In the genomic region with DNA sequence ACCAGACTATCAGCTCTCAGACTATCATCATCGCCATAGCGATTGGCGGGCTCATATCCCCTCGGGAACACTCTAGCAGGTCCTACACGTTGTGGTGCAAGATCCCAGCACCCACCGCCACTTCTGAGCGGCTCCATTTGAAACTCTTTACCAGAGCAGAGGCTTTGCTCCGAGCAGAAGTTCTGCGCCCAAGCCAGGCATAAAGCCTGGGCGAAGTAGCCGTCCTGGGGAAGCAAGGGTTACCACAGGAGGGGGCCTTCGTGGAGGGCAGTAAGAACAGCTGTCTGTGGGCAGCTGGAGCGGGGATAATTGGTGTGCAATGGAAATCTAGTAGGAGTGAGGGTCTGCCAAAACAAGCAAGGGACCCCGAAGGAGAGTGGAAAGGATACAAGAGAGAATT, we compare ENCODE assay signal across 18 mouse cellular contexts. TPM values are rescaled to one million over a fixed set of nuclear protein-coding genes. Genes with fewer than 3 reads are reported as not detected.
DNase-seq lines count a peak whose midpoint lies in the region; ATAC-seq and TF ChIP-seq lines count a peak whose summit lies in the region.
"Had no signal": no experiment of that assay in that cellular context is flagged by ENCODE, and none has a peak within 500 bp of the region (broad histone marks: within the 10 kb centered on the region; RNA-seq: fewer than 3 reads in every experiment).

No protein-coding gene starts in this region.

- no peak overlapping the region for H3K9ac ChIP-seq in hindbrain, postnatal 0 days (replicated peaks; ENCODE audit: low read length)
- no peak overlapping the region for H3K9ac ChIP-seq in hindbrain, embryonic 16.5 days (ENCODE audit: low read depth, low read length)
- peak overlapping the region; percentile 33; the same call in 1 of the 2 replicates for H3K9ac ChIP-seq in ES-E14 (ENCODE audit: insufficient read depth, low read depth, low read length, poor library complexity, severe bottlenecking)
- no peak overlapping the region for H3K9ac ChIP-seq in limb, embryonic 14.5 days (ENCODE audit: low read depth, low read length, severe bottlenecking)
- H3K9ac ChIP-seq in intestine, embryonic 15.5 days, result no peak overlapping the region
- H3K9ac ChIP-seq: hindbrain, embryonic 13.5 days; kidney, embryonic 15.5 days had no signal

- no peaks in the 10 kb centered on the region for H3K36me3 ChIP-seq in hindbrain, postnatal 0 days (ENCODE audit: insufficient read depth, low read length)
- no peaks in the 10 kb centered on the region for H3K36me3 ChIP-seq in hindbrain, embryonic 16.5 days (ENCODE audit: control insufficient read depth, insufficient read depth, low read length)
- peaks cover 6% of the 10 kb centered on the region; the same call in 1 of the 2 replicates for H3K36me3 ChIP-seq in E14TG2a.4 (ENCODE audit: insufficient read depth, low read length)
- no peaks in the 10 kb centered on the region for H3K36me3 ChIP-seq in ES-E14 (ENCODE audit: control insufficient read depth, insufficient read depth, low read length, poor library complexity, severe bottlenecking)
- no peaks in the 10 kb centered on the region for H3K36me3 ChIP-seq in limb, embryonic 14.5 days (ENCODE audit: control insufficient read depth, insufficient read depth, low read length)
- H3K36me3 ChIP-seq in intestine, embryonic 15.5 days, result no peaks in the 10 kb centered on the region
- H3K36me3 ChIP-seq: heart, embryonic 13.5 days; hindbrain, embryonic 13.5 days; kidney, embryonic 15.5 days had no signal

- peaks cover 3% of the 10 kb centered on the region; the same call in 1 of the 2 replicates for H3K4me1 ChIP-seq in hindbrain, postnatal 0 days (ENCODE audit: insufficient read depth, low read length)
- H3K4me1 ChIP-seq in hindbrain, embryonic 16.5 days (ENCODE audit: control insufficient read depth, insufficient read depth, low read depth, low read length), result peaks cover 2% of the 10 kb centered on the region
- H3K4me1 ChIP-seq in E14TG2a.4 (replicated peaks; ENCODE audit: low read depth, low read length) (peaks cover 40% of the 10 kb centered on the region), ES-E14 (ENCODE audit: control insufficient read depth in 2 of 2, insufficient read depth in 2 of 2, low read length in 2 of 2, poor library complexity in 1 of 2) (peaks cover 0 to 6% of the 10 kb centered on the region in 2 experiments; a peak in 3 of 4 replicates)
- peaks cover 13% of the 10 kb centered on the region for H3K4me1 ChIP-seq in limb, embryonic 14.5 days (ENCODE audit: control insufficient read depth, insufficient read depth, low read length)
- H3K4me1 ChIP-seq in intestine, embryonic 15.5 days (replicated peaks), result no peaks in the 10 kb centered on the region; the same call in 1 of the 2 replicates

- in situ Hi-C loops in ES-E14 (cut with MboI; ENCODE audit: low sequenced_read_pairs in 2 of 2, unreplicated experiment in 2 of 2), result loop anchor here in 1 of 2 experiments (10.0 kb wide), 1 partner anchor 443 kb away; no protein-coding TSS in a partner anchor

- ATAC-seq in hindbrain, postnatal 0 days, result no peak
- ATAC-seq in hindbrain, embryonic 16.5 days, result no peak
- ATAC-seq in limb, embryonic 14.5 days (ENCODE audit: low FRiP score, low read depth), result peak; percentile 54; the same call in 1 of the 2 replicates
- no peak for ATAC-seq in intestine, embryonic 15.5 days

- no peaks in the 10 kb centered on the region for H3K9me3 ChIP-seq in hindbrain, postnatal 0 days (ENCODE audit: low read length)
- no peaks in the 10 kb centered on the region for H3K9me3 ChIP-seq in hindbrain, embryonic 16.5 days (ENCODE audit: control insufficient read depth, low read length)
- H3K9me3 ChIP-seq in E14TG2a.4 (ENCODE audit: low read length), result peaks cover 5% of the 10 kb centered on the region; the same call in 1 of the 2 replicates
- H3K9me3 ChIP-seq in ES-E14 (ENCODE audit: control insufficient read depth, insufficient read depth, low read depth, low read length), result no peaks in the 10 kb centered on the region
- no peaks in the 10 kb centered on the region for H3K9me3 ChIP-seq in limb, embryonic 14.5 days (ENCODE audit: control insufficient read depth, low read length)
- H3K9me3 ChIP-seq in intestine, embryonic 15.5 days, result no peaks in the 10 kb centered on the region
- H3K9me3 ChIP-seq: heart, embryonic 13.5 days; hindbrain, embryonic 13.5 days; kidney, embryonic 15.5 days had no signal

- 44% methylated on average over 14 of the region's 14 CpGs for WGBS in hindbrain, postnatal 0 days
- WGBS in hindbrain, embryonic 16.5 days, result 47% methylated on average over 14 of the region's 14 CpGs
- WGBS in limb, embryonic 14.5 days, result 49% methylated on average over 14 of the region's 14 CpGs
- 67% methylated on average over 14 of the region's 14 CpGs for WGBS in intestine, embryonic 15.5 days

- H3K27me3 ChIP-seq in hindbrain, postnatal 0 days (ENCODE audit: insufficient read depth, low read length), result no peaks in the 10 kb centered on the region
- H3K27me3 ChIP-seq in hindbrain, embryonic 16.5 days (replicated peaks; ENCODE audit: control insufficient read depth, insufficient read depth, low read length), result no peaks in the 10 kb centered on the region
- H3K27me3 ChIP-seq in E14TG2a.4 (ENCODE audit: insufficient read depth, low read length), result no peaks in the 10 kb centered on the region
- H3K27me3 ChIP-seq in limb, embryonic 14.5 days (ENCODE audit: control insufficient read depth, insufficient read depth, low read length), result no peaks in the 10 kb centered on the region
- H3K27me3 ChIP-seq in intestine, embryonic 15.5 days (replicated peaks), result no peaks in the 10 kb centered on the region
- H3K27me3 ChIP-seq: heart, embryonic 13.5 days; kidney, embryonic 15.5 days had no signal

- TF ChIP-seq POLR2A in limb, embryonic 14.5 days (IDR thresholded peaks at IDR 0.05; ENCODE audit: borderline replicate concordance, extremely low read depth, insufficient read depth, insufficient read length), result no peak

- DNase-seq in hindbrain, postnatal 0 days (ENCODE audit: low spot score), result peak; percentile 8
- DNase-seq in ES-E14 (ENCODE audit: low read depth, low spot score), result no peak
- peak; percentile 37 for DNase-seq in limb, embryonic 14.5 days (ENCODE audit: low spot score)
- no peak for DNase-seq in urinary bladder, postnatal 4 days (ENCODE audit: low spot score in 2 of 2)
- DNase-seq: adrenal gland, adult 8-10 months; layer of hippocampus, adult 9-11 months; lung, embryonic 14.5 days had no signal

- no peak for TF ChIP-seq CTCF in hindbrain, postnatal 0 days (IDR thresholded peaks at IDR 0.05; ENCODE audit: low read depth)
- no peak for TF ChIP-seq CTCF in E14TG2a.4 (conservative IDR thresholded peaks at IDR 0.05; ENCODE audit: low read length)

- no peak overlapping the region for H3K27ac ChIP-seq in hindbrain, postnatal 0 days
- H3K27ac ChIP-seq in hindbrain, embryonic 16.5 days (ENCODE audit: low read depth, low read length), result no peak overlapping the region
- H3K27ac ChIP-seq in ES-E14 (ENCODE audit: insufficient read depth, low read depth, low read length, poor library complexity, severe bottlenecking), result no peak overlapping the region
- no peak overlapping the region for H3K27ac ChIP-seq in limb, embryonic 14.5 days (replicated peaks; ENCODE audit: low read depth, low read length)
- H3K27ac ChIP-seq in intestine, embryonic 15.5 days, result no peak overlapping the region
- H3K27ac ChIP-seq: heart, embryonic 13.5 days; hindbrain, embryonic 13.5 days; kidney, embryonic 15.5 days had no signal

- no peak overlapping the region for H3K4me2 ChIP-seq in hindbrain, postnatal 0 days (ENCODE audit: low read depth, low read length)
- H3K4me2 ChIP-seq in hindbrain, embryonic 16.5 days (ENCODE audit: low read length), result no peak overlapping the region
- no peak overlapping the region for H3K4me2 ChIP-seq in limb, embryonic 14.5 days (replicated peaks; ENCODE audit: low read depth, low read length, severe bottlenecking)
- no peak overlapping the region for H3K4me2 ChIP-seq in intestine, embryonic 15.5 days (replicated peaks)

- no peak overlapping the region for H3K4me3 ChIP-seq in hindbrain, postnatal 0 days (ENCODE audit: low read length)
- no peak overlapping the region for H3K4me3 ChIP-seq in hindbrain, embryonic 16.5 days (ENCODE audit: low read length)
- H3K4me3 ChIP-seq in E14TG2a.4 (replicated peaks; ENCODE audit: low read length) (peak overlapping the region; percentile 61), ES-E14 (ENCODE audit: insufficient read depth in 1 of 2, low read depth in 1 of 2, low read length in 2 of 2, poor library complexity in 1 of 2, severe bottlenecking in 1 of 2) (peak overlapping the region; percentile 35 to 47; a peak in 3 of 4 replicates)
- H3K4me3 ChIP-seq in limb, embryonic 14.5 days (replicated peaks; ENCODE audit: low read length), result no peak overlapping the region
- H3K4me3 ChIP-seq in intestine, embryonic 15.5 days (replicated peaks), result no peak overlapping the region
- H3K4me3 ChIP-seq: heart, embryonic 13.5 days; hindbrain, embryonic 13.5 days had no signal

TF ChIP-seq in ES-E14, 5 proteins besides CTCF, POLR2A, EP300 and RAD21:
- TF ChIP-seq ZNF384 (IDR thresholded peaks at IDR 0.05; ENCODE audit: low read depth, low read length) (no peak), ZC3H11A (IDR thresholded peaks at IDR 0.05; ENCODE audit: borderline replicate concordance, low read depth, low read length) (no peak)
TF ChIP-seq in ES-E14: peak in this region for 0.

RNA-seq across cellular contexts. Expression of a gene that starts 44.9 kb away (rescaled TPM):
- 14.3 and 27.7 TPM in 2 replicates for total RNA-seq in hindbrain, postnatal 0 days (2014; rRNA removed)
- polyA plus RNA-seq in hindbrain, postnatal 0 days (2015; fragmentation: Nextera tagmentation; extraction: Ambion mirVana), result 18.8 and 19.9 TPM in 2 replicates
- polyA plus RNA-seq in hindbrain, embryonic 16.5 days (2015; fragmentation: Nextera tagmentation; extraction: Ambion mirVana), result 22.0 and 24.4 TPM in 2 replicates
- total RNA-seq in ES-E14 (2012; rRNA removed), result 35.2 and 35.4 TPM in 2 replicates
- polyA plus RNA-seq in limb, embryonic 14.5 days (2012; rRNA removed), result 31.1 and 33.2 TPM in 2 replicates
- 42.6 and 49.3 TPM in 2 replicates for polyA plus RNA-seq in limb, embryonic 14.5 days (2014; fragmentation: Nextera tagmentation; extraction: Ambion mirVana)
- polyA plus RNA-seq in intestine, embryonic 15.5 days (2015; fragmentation: Nextera tagmentation; extraction: Ambion mirVana), result 38.3 and 39.6 TPM in 2 replicates

RNA-seq across cellular contexts. Expression of a gene that starts 45.2 kb away (rescaled TPM):
- not detected in 2 replicates for total RNA-seq in hindbrain, postnatal 0 days (2014; rRNA removed)
- polyA plus RNA-seq in hindbrain, postnatal 0 days (2015; fragmentation: Nextera tagmentation; extraction: Ambion mirVana), result not detected in 2 replicates
- polyA plus RNA-seq in hindbrain, embryonic 16.5 days (2015; fragmentation: Nextera tagmentation; extraction: Ambion mirVana), result not detected in 2 replicates
- total RNA-seq in ES-E14 (2012; rRNA removed), result not detected in 2 replicates
- polyA plus RNA-seq in limb, embryonic 14.5 days (2012; rRNA removed), result not detected in 2 replicates
- polyA plus RNA-seq in limb, embryonic 14.5 days (2014; fragmentation: Nextera tagmentation; extraction: Ambion mirVana), result not detected in 2 replicates
- polyA plus RNA-seq in intestine, embryonic 15.5 days (2015; fragmentation: Nextera tagmentation; extraction: Ambion mirVana), result not detected in 2 replicates
- total RNA-seq: adrenal gland, adult 8-10 months; gastrocnemius, adult 18-20 months; left cerebral cortex, postnatal 36 days; megakaryocyte, adult 5-6 weeks had no signal
- polyA plus RNA-seq: heart, embryonic 13.5 days; hindbrain, embryonic 13.5 days; kidney, embryonic 15.5 days; lung, embryonic 14.5 days; stomach, embryonic 14.5 days; urinary bladder, adult 2 months had no signal

Comparison
In these comparisons a context has a peak if more than half of its experiments do, and no peak if none do; other contexts are left out.
1. DNase-seq: peak in hindbrain, postnatal 0 days (single experiment) and limb, embryonic 14.5 days (single experiment); none in ES-E14 (single experiment) and urinary bladder, postnatal 4 days (0 of 2).
2. H3K4me3 ChIP-seq: peak in E14TG2a.4 (single experiment) and ES-E14 (2 of 2); none in hindbrain, postnatal 0 days (single experiment), hindbrain, embryonic 16.5 days (single experiment), limb, embryonic 14.5 days (single experiment) and intestine, embryonic 15.5 days (single experiment).